Mouse (Mus musculus): ENCODE data around the gene Tomm34.

DNA sequence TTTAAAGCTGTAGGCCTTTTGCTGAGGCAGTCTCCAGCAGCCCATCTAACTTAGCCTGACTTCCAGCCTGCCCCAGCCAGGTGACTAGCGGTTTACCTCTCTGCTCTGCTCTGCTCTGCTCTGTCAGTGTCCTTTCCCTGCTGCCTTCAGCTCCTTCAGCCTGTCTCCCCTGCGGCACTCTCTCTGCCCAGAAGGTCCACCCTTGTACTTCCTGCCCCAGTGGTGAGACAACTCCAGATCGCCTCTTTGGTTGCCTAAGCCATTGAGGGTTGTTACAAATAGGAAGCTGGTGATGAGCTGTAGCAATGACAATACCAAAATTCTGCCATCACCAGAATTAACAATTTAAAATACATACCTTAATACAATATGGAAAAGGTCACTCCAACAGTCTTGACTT lies 60.0 kb downstream of the Tomm34 start:
- TF ChIP-seq CTCF (IDR thresholded peaks at IDR 0.05; ENCODE audit: low read depth) (no peak), EP300 (optimal IDR thresholded peaks at IDR 0.05) (no peak)

Data from stomach, postnatal 0 days (tissue).